ENCODE assay signal across 8 mouse cellular contexts in the genomic region with DNA sequence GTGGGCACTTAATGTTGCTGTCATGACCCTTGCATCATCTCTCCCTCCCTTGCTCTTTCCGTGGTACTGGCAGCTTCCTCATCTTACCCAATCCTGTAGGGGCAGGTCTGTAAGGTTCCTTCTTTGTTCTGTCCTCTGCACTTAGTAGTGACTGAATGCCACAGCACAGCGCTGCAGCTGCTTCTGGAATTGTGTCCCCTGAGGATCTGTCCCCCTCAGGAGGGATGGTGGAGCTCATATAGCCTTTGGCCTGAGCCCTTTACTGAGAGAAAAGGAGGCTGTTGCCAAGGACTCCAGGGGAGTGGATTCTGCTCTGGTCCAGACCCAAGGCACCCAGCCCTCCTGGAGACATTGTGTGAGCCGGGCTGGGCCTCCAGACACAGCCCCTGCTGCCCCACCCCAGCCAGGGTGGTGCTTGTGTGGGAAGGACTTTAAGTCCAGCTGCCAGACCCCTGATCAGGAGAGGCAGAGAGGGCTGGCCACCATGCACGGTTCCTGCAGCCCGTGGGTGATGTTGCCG. TPM values are rescaled to one million over a fixed set of nuclear protein-coding genes. Genes with fewer than 3 reads are reported as not detected.
DNase-seq lines count a peak whose midpoint lies in the region; ATAC-seq and TF ChIP-seq lines count a peak whose summit lies in the region.
"Had no signal": no experiment of that assay in that cellular context is flagged by ENCODE, and none has a peak within 500 bp of the region (broad histone marks: within the 10 kb centered on the region; RNA-seq: fewer than 3 reads in every experiment).

No protein-coding gene starts in this region.

- 51% methylated on average over 6 of the region's 6 CpGs for WGBS in intestine, embryonic 16.5 days
- WGBS in intestine, postnatal 0 days: 54% methylated on average over 6 of the region's 6 CpGs
- WGBS in liver, postnatal 0 days (ENCODE audit: insufficient replicate concordance): 40% methylated on average over 6 of the region's 6 CpGs

- H3K27me3 ChIP-seq in intestine, embryonic 16.5 days (replicated peaks; ENCODE audit: control insufficient read depth, insufficient read depth, low read length): peaks cover 12% of the 10 kb centered on the region
- no peaks in the 10 kb centered on the region for H3K27me3 ChIP-seq in intestine, postnatal 0 days (replicated peaks; ENCODE audit: control insufficient read depth, insufficient read depth, low read length)
- H3K27me3 ChIP-seq in E14TG2a.4 (ENCODE audit: insufficient read depth, low read length): peaks cover 52% of the 10 kb centered on the region
- H3K27me3 ChIP-seq in liver, postnatal 0 days (ENCODE audit: insufficient read depth, low read length): 0 out of 2 replicates have a peak, but pooled peaks cover 3% of the 10 kb centered on the region

- no peaks in the 10 kb centered on the region for H3K9me3 ChIP-seq in intestine, embryonic 16.5 days (ENCODE audit: control insufficient read depth, low read length)
- no peaks in the 10 kb centered on the region for H3K9me3 ChIP-seq in intestine, postnatal 0 days (ENCODE audit: control insufficient read depth)
- no peaks in the 10 kb centered on the region for H3K9me3 ChIP-seq in E14TG2a.4 (ENCODE audit: low read length)
- no peaks in the 10 kb centered on the region for H3K9me3 ChIP-seq in liver, postnatal 0 days (ENCODE audit: low read length)

- peak; percentile 25 for DNase-seq in NIH3T3 (ENCODE audit: low read depth)
- DNase-seq in liver, postnatal 0 days: no peak
- no peak for DNase-seq in cerebellum, postnatal 10 days
- no peak for DNase-seq in layer of hippocampus, adult 2 months (ENCODE audit: low spot score in 2 of 2)
- DNase-seq: kidney, adult 2 months had no signal

- no peak for TF ChIP-seq EP300 in liver, postnatal 0 days (IDR thresholded peaks at IDR 0.05; ENCODE audit: low read depth)

- no peak overlapping the region for H3K4me2 ChIP-seq in intestine, embryonic 16.5 days (ENCODE audit: low read depth, low read length)
- H3K4me2 ChIP-seq in intestine, postnatal 0 days (replicated peaks; ENCODE audit: low read depth): no peak overlapping the region
- peak overlapping the region; percentile 45 for H3K4me2 ChIP-seq in liver, postnatal 0 days (ENCODE audit: low read depth, low read length)

- peak overlapping the region; percentile 37; the same call in 1 of the 2 replicates for H3K9ac ChIP-seq in intestine, embryonic 16.5 days (ENCODE audit: low read depth, low read length)
- no peak overlapping the region for H3K9ac ChIP-seq in intestine, postnatal 0 days (ENCODE audit: low read depth, low read length)
- H3K9ac ChIP-seq in liver, postnatal 0 days (replicated peaks): 0 out of 2 replicates have a peak overlapping the region, but pooled peaks have one; percentile 26

- ATAC-seq in intestine, embryonic 16.5 days: no peak
- no peak for ATAC-seq in intestine, postnatal 0 days
- ATAC-seq in liver, postnatal 0 days: peak; percentile 17; the same call in 1 of the 2 replicates

- no peak overlapping the region for H3K4me3 ChIP-seq in intestine, embryonic 16.5 days (ENCODE audit: low read length)
- no peak overlapping the region for H3K4me3 ChIP-seq in intestine, postnatal 0 days (ENCODE audit: low read depth, low read length)
- 0 out of 2 replicates have a peak overlapping the region, but pooled peaks have one; percentile 14 for H3K4me3 ChIP-seq in E14TG2a.4 (replicated peaks; ENCODE audit: low read length)
- peak overlapping the region; percentile 34 for H3K4me3 ChIP-seq in liver, postnatal 0 days (ENCODE audit: low read depth, low read length)
- H3K4me3 ChIP-seq in layer of hippocampus, adult 2 months: no peak overlapping the region

- H3K36me3 ChIP-seq in intestine, embryonic 16.5 days (ENCODE audit: control insufficient read depth, insufficient read depth, low read length): no peaks in the 10 kb centered on the region
- no peaks in the 10 kb centered on the region for H3K36me3 ChIP-seq in intestine, postnatal 0 days (ENCODE audit: control insufficient read depth, insufficient read depth)
- no peaks in the 10 kb centered on the region for H3K36me3 ChIP-seq in E14TG2a.4 (ENCODE audit: insufficient read depth, low read length)
- H3K36me3 ChIP-seq in liver, postnatal 0 days (replicated peaks; ENCODE audit: insufficient read depth, low read length): no peaks in the 10 kb centered on the region

- peaks cover 10% of the 10 kb centered on the region; the same call in 1 of the 2 replicates for H3K4me1 ChIP-seq in intestine, embryonic 16.5 days (ENCODE audit: control insufficient read depth, insufficient read depth, low read length)
- H3K4me1 ChIP-seq in intestine, postnatal 0 days (replicated peaks; ENCODE audit: control insufficient read depth, insufficient read depth, low read length): no peaks in the 10 kb centered on the region
- H3K4me1 ChIP-seq in E14TG2a.4 (replicated peaks; ENCODE audit: low read depth, low read length): peaks cover 37% of the 10 kb centered on the region
- H3K4me1 ChIP-seq in liver, postnatal 0 days (ENCODE audit: insufficient read depth): no peaks in the 10 kb centered on the region; the same call in 1 of the 2 replicates

- TF ChIP-seq CTCF in intestine, postnatal 0 days (IDR thresholded peaks at IDR 0.05; ENCODE audit: low read depth): no peak
- no peak for TF ChIP-seq CTCF in E14TG2a.4 (conservative IDR thresholded peaks at IDR 0.05; ENCODE audit: low read length)
- TF ChIP-seq CTCF in liver, postnatal 0 days (IDR thresholded peaks at IDR 0.05; ENCODE audit: low read depth): no peak
- no peak for TF ChIP-seq CTCF in layer of hippocampus, adult 2 months (conservative IDR thresholded peaks at IDR 0.05)

- no peak overlapping the region for H3K27ac ChIP-seq in intestine, embryonic 16.5 days (ENCODE audit: low read length)
- no peak overlapping the region for H3K27ac ChIP-seq in intestine, postnatal 0 days (ENCODE audit: low read depth, low read length)
- peak overlapping the region; percentile 70 for H3K27ac ChIP-seq in liver, postnatal 0 days (ENCODE audit: low read depth)
- no peak overlapping the region for H3K27ac ChIP-seq in layer of hippocampus, adult 2 months

RNA-seq across cellular contexts. Expression of a gene that starts 1.3 kb away (rescaled TPM):
- polyA plus RNA-seq in intestine, embryonic 16.5 days (2015; fragmentation: Nextera tagmentation; extraction: Ambion mirVana): 0.88 and 1.1 TPM in 2 replicates
- 0.73 and 0.76 TPM in 2 replicates for polyA plus RNA-seq in intestine, postnatal 0 days (2015; fragmentation: Nextera tagmentation; extraction: Ambion mirVana)
- polyA plus RNA-seq in liver, postnatal 0 days (2015; fragmentation: Nextera tagmentation; extraction: Ambion mirVana): 2.1 and 2.2 TPM in 2 replicates
- total RNA-seq in layer of hippocampus, adult 2 months (2021): 1 to 10 TPM in 1 of 2 experiments, under 1 TPM in 1; 0.74 to 1.1 TPM

RNA-seq across cellular contexts. Expression of a gene that starts 28.9 kb away (rescaled TPM):
- 31.7 and 146 TPM in 2 replicates for polyA plus RNA-seq in intestine, embryonic 16.5 days (2015; fragmentation: Nextera tagmentation; extraction: Ambion mirVana)
- polyA plus RNA-seq in intestine, postnatal 0 days (2015; fragmentation: Nextera tagmentation; extraction: Ambion mirVana): 139 and 143 TPM in 2 replicates
- polyA plus RNA-seq in liver, postnatal 0 days (2015; fragmentation: Nextera tagmentation; extraction: Ambion mirVana): 49.0 and 57.5 TPM in 2 replicates
- 100 to 1,000 TPM; 587 to 618 TPM for total RNA-seq in layer of hippocampus, adult 2 months (2021)

RNA-seq across cellular contexts. Expression of a gene that starts 41.9 kb away (rescaled TPM):
- 9.8 and 11.5 TPM in 2 replicates for polyA plus RNA-seq in intestine, embryonic 16.5 days (2015; fragmentation: Nextera tagmentation; extraction: Ambion mirVana)
- polyA plus RNA-seq in intestine, postnatal 0 days (2015; fragmentation: Nextera tagmentation; extraction: Ambion mirVana): 4.9 and 6.0 TPM in 2 replicates
- 6.3 and 8.9 TPM in 2 replicates for polyA plus RNA-seq in liver, postnatal 0 days (2015; fragmentation: Nextera tagmentation; extraction: Ambion mirVana)
- 1 to 10 TPM; 3.8 to 4.4 TPM for total RNA-seq in layer of hippocampus, adult 2 months (2021)

RNA-seq across cellular contexts. Expression of a gene that starts 50.2 kb away (rescaled TPM):
- polyA plus RNA-seq in intestine, embryonic 16.5 days (2015; fragmentation: Nextera tagmentation; extraction: Ambion mirVana): 82.9 and 85.6 TPM in 2 replicates
- 111 and 116 TPM in 2 replicates for polyA plus RNA-seq in intestine, postnatal 0 days (2015; fragmentation: Nextera tagmentation; extraction: Ambion mirVana)
- 101 and 105 TPM in 2 replicates for polyA plus RNA-seq in liver, postnatal 0 days (2015; fragmentation: Nextera tagmentation; extraction: Ambion mirVana)
- total RNA-seq in layer of hippocampus, adult 2 months (2021): 10 to 100 TPM; 78.9 to 81.5 TPM

RNA-seq across cellular contexts. Expression of a gene that starts 54.8 kb away (rescaled TPM):
- polyA plus RNA-seq in intestine, embryonic 16.5 days (2015; fragmentation: Nextera tagmentation; extraction: Ambion mirVana): 133 and 153 TPM in 2 replicates
- polyA plus RNA-seq in intestine, postnatal 0 days (2015; fragmentation: Nextera tagmentation; extraction: Ambion mirVana): 53.7 and 59.1 TPM in 2 replicates
- 36.1 and 42.1 TPM in 2 replicates for polyA plus RNA-seq in liver, postnatal 0 days (2015; fragmentation: Nextera tagmentation; extraction: Ambion mirVana)
- 10 to 100 TPM; 14.8 to 16.2 TPM for total RNA-seq in layer of hippocampus, adult 2 months (2021)

Comparison
In these comparisons a context has a peak if more than half of its experiments do, and no peak if none do; other contexts are left out.
1. H3K4me3 ChIP-seq: peak in E14TG2a.4 (single experiment) and liver, postnatal 0 days (single experiment); none in intestine, embryonic 16.5 days (single experiment), intestine, postnatal 0 days (single experiment) and layer of hippocampus, adult 2 months (single experiment).